Mouse (Mus musculus) midbrain, embryonic 13.5 days (tissue): ENCODE results near the gene Ceacam11. TPM values are rescaled to one million over a fixed set of nuclear protein-coding genes. Genes with fewer than 3 reads are reported as not detected.
"Not testable (repeated sequence)": the region's sequence is repeated elsewhere in the genome, so short reads cannot be mapped to it uniquely, and the experiment has no call there.

Experiments used
- ATAC-seq: fragments of 200-750 bp; cut with Nextera tagmentation; 2 replicates; pipeline ENCODE4 v1.8.0; 2017; ENCODE audit warnings: mild to moderate bottlenecking, moderate TSS enrichment, moderate library complexity
- H3K27ac ChIP-seq: fragments of 300-500 bp; sonication (generic); 2 replicates; pipeline ENCODE4 v1.5.1; 2015; ENCODE audit warnings: inconsistent platforms, mild to moderate bottlenecking, moderate library complexity
- H3K27me3 ChIP-seq: fragments of 300-500 bp; sonication (generic); 2 replicates; pipeline ENCODE4 v1.6.1; 2015; ENCODE audit warnings: mild to moderate bottlenecking, inconsistent platforms
- H3K36me3 ChIP-seq: fragments of 300-500 bp; sonication (generic); 2 replicates; pipeline ENCODE4 v1.6.1; 2015; ENCODE audit warnings: mild to moderate bottlenecking, inconsistent platforms
- H3K4me1 ChIP-seq: fragments of 300-500 bp; sonication (generic); replicated peaks from 2 replicates; pipeline ENCODE4 v1.6.1; 2015; ENCODE audit warnings: inconsistent platforms
- H3K4me2 ChIP-seq: fragments of 300-500 bp; sonication (generic); replicated peaks from 2 replicates; pipeline ENCODE4 v1.6.1; 2015; ENCODE audit warnings: moderate library complexity, mild to moderate bottlenecking, inconsistent platforms
- H3K4me3 ChIP-seq: fragments of 300-500 bp; sonication (generic); replicated peaks from 2 replicates; pipeline ENCODE4 v1.5.1; 2015; ENCODE audit warnings: mild to moderate bottlenecking, inconsistent platforms
- H3K9ac ChIP-seq: fragments of 300-500 bp; sonication (generic); replicated peaks from 2 replicates; pipeline ENCODE4 v1.6.1; 2015; ENCODE audit warnings: mild to moderate bottlenecking, inconsistent platforms
- H3K9me3 ChIP-seq: fragments of 300-500 bp; sonication (generic); 2 replicates; pipeline ENCODE4 v1.6.1; 2016; ENCODE audit warnings: mild to moderate bottlenecking, inconsistent platforms
- whole genome bisulfite sequencing: fragments of 180-500 bp; shearing (Covaris S2); methylation state at CpG from one replicate; pipeline ENCODE4 v1.1.7; 2015; 5-methylcytosine and 5-hydroxymethylcytosine counted together
- microRNA-seq: library from miRNA; unstranded; fragments of <30 nt; microRNA quantifications from one replicate; pipeline ENCODE4, GENCODE M21; 2016
- polyA plus RNA-seq: library from polyadenylated mRNA; unstranded; fragments of >200 nt; fragmentation: Nextera tagmentation; extraction: Ambion mirVana; gene quantifications from 2 replicates; pipeline ENCODE4 v1.2.1, GENCODE M21; 2015

Gene Ceacam11
- polyA plus RNA-seq, result not detected in 2 replicates

DNA sequence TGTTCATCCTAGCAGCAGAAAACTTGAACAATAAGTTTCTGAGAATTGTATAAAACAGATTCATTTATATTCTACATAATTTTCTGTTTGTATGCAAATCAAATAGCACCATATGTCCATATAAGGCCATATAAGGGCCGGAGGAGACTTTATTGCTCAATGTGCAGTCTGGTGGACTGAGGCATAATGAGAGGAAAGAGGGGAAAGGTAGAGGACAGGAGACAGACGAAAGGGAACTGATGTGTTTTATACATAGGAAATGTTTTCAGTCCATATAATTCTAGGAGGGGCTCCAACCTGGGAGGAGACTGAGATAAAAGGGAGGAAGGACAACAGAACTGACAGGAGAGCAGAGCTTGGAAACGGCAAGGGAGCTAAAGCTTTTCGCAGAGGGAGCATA, at the start of gene Ceacam11:
TSS of gene Ceacam11 (plus strand) at position 301 of the 400 bp plus-strand sequence.
- H3K4me1 ChIP-seq, result no peaks in the 10 kb centered on the region
- no peak within 1 kb of the TSS for H3K9ac ChIP-seq
- H3K27me3 ChIP-seq, result no peaks in the 10 kb centered on the region
- WGBS, result 76% methylated on average over 4 of the region's 4 CpGs
- no peak for ATAC-seq
- no peaks in the 10 kb centered on the region for H3K36me3 ChIP-seq
- H3K9me3 ChIP-seq, result peaks cover 75% of the 10 kb centered on the region
- no peak within 1 kb of the TSS for H3K4me3 ChIP-seq
- no peak within 1 kb of the TSS for H3K27ac ChIP-seq
- H3K4me2 ChIP-seq, result no peak within 1 kb of the TSS

GRCm38 (mm10) chr7:18001131-18001530, 29.2 kb downstream of the Ceacam11 start:
- peaks cover 39% of the 10 kb centered on the region for H3K9me3 ChIP-seq
- H3K27me3 ChIP-seq, H3K36me3 ChIP-seq, H3K4me1 ChIP-seq, H3K4me3 ChIP-seq, H3K4me2 ChIP-seq, ATAC-seq, H3K9ac ChIP-seq, H3K27ac ChIP-seq: not testable (repeated sequence)
- WGBS, result 90% methylated on average over 1 of the region's 1 CpGs

DNA sequence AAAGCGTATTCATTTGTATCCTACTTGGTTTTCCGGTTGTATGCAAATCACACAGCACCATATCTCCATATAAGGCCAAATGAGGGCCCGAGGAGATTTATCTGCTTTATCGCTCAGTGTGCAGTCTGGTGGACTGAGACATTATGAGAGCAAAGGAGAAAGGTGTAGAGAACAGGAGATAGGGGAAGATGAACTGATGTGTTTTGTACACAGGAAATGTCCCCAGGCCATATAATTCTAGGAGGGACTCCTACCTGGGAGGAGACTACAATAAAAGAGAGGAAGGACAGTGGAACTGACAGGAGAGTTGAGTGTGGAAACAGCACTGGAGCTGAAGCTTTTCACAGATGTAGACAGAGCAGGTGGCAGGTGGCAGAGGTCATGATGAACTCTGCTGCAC, 37.7 kb downstream of the Ceacam11 start, which contains the start of gene Ceacam13:
TSS of gene Ceacam13 (plus strand) at position 301 of the 400 bp plus-strand sequence.
- Histone ChIP-seq H3K4me3 (no peak within 1 kb of the TSS), H3K9ac (no peak within 1 kb of the TSS), H3K4me1 (no peaks in the 10 kb centered on the region), H3K4me2 (no peak within 1 kb of the TSS), H3K36me3 (no peaks in the 10 kb centered on the region), H3K27me3 (no peaks in the 10 kb centered on the region), H3K9me3 (peaks cover 59% of the 10 kb centered on the region), H3K27ac (no peak within 1 kb of the TSS)
- WGBS, result 79% methylated on average over 4 of the region's 4 CpGs
- ATAC-seq, result no peak

Small RNA genes lying within 50 kb of the gene (microRNA-seq; reads per million reads assigned to microRNA genes)
- gene Gm22414, result not detected

Other genes starting within 250 kb of the Ceacam11 start
- gene Ceacam14, start 159.5 kb upstream of the Ceacam11 start, polyA plus RNA-seq, result not detected in 2 replicates
- gene Gm5155, start 100.4 kb upstream of the Ceacam11 start, polyA plus RNA-seq, result not detected in 2 replicates
- gene Ceacam13, start 37.8 kb downstream of the Ceacam11 start, polyA plus RNA-seq, result not detected in 2 replicates
- not detected in 2 replicates for gene Ceacam12, start 93.8 kb downstream of the Ceacam11 start, polyA plus RNA-seq
- not detected in 2 replicates for gene Igfl3, start 204.4 kb downstream of the Ceacam11 start, polyA plus RNA-seq